Mouse (Mus musculus) cerebellum, adult 2 months (tissue): ENCODE data around the gene Mnd1. TPM values are rescaled to one million over a fixed set of nuclear protein-coding genes. Genes with fewer than 3 reads are reported as not detected.

Source experiments
- DNase-seq, 2 experiments: peaks; one replicate each; pipeline ENCODE4 v3.0.0; 2021
- H3K27ac ChIP-seq: fragments of 200-500 bp; 2 replicates; pipeline ENCODE4 v1.5.1; 2012; ENCODE audit warnings: low read length, control low read depth, inconsistent platforms; ENCODE audit not compliant: insufficient read depth
- H3K27me3 ChIP-seq: fragments of 200-500 bp; 2 replicates; pipeline ENCODE4 v1.6.1; 2012; ENCODE audit warnings: inconsistent platforms, mild to moderate bottlenecking, low read length, moderate library complexity; ENCODE audit not compliant: control insufficient read depth, insufficient read depth
- H3K4me1 ChIP-seq: fragments of 200-500 bp; 2 replicates; pipeline ENCODE4 v1.6.1; 2011; ENCODE audit warnings: low read length; ENCODE audit not compliant: control insufficient read depth, insufficient read depth
- H3K4me3 ChIP-seq: fragments of 200-500 bp; replicated peaks from 2 replicates; pipeline ENCODE3; 2011; ENCODE audit warnings: mild to moderate bottlenecking, low read depth, low read length, control low read depth; ENCODE audit not compliant: insufficient read depth
- CTCF ChIP-seq: fragments of 200-500 bp; IDR thresholded peaks from 2 replicates; pipeline ENCODE4 v1.5.1; 2011; ENCODE audit warnings: low read depth, mild to moderate bottlenecking, control low read depth, low read length, moderate library complexity, borderline replicate concordance; ENCODE audit not compliant: insufficient read depth
- POLR2A ChIP-seq: fragments of 200-500 bp; IDR thresholded peaks from 2 replicates; pipeline ENCODE4 v1.6.1; 2011; ENCODE audit warnings: low read length, control low read depth, borderline replicate concordance; ENCODE audit not compliant: insufficient read depth
- WGBS: fragments of 180-500 bp; shearing (Covaris S2); methylation state at CpG from one replicate; pipeline ENCODE4 v1.1.7; 2018; 5-methylcytosine and 5-hydroxymethylcytosine counted together
- polyA plus RNA-seq: library from polyadenylated mRNA; depleted of rRNA; stranded (reverse); fragments of >200 nt; gene quantifications from 2 replicates; pipeline ENCODE4 v1.2.3, GENCODE M21; 2012

Gene Mnd1
- polyA plus RNA-seq, 1 experiment: 1.7 TPM

- 76% methylated on average over 8 of the region's 8 CpGs for WGBS
- no peak for DNase-seq
- no peak overlapping the region for H3K27ac ChIP-seq
These were observed 13.9 kb upstream of the Mnd1 start for GRCm38 (mm10) chr3:84169393-84170005.

DNA sequence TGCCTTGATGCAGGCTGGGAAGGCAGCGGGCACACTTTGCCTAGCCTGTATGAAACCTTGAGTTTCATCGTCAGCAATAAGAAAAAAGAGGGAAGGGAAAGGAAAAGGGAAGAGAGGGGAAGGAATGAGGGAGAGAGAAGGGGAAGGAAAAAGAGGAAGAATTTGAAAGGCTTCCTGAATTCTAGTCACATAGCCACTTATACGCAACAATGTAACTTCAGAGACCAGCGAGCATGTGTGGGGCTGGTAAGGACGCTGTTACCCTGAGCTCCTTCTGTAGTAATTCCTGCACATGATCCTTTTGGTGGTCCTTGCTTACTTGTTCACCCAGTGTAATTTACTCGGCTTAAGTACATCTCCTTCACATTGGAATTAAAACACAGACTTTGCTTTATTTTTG lies 13.4 kb upstream of the Mnd1 start:
- H3K27me3 ChIP-seq: no peaks in the 10 kb centered on the region
- WGBS: 93% methylated on average over 6 of the region's 6 CpGs
- no peaks in the 10 kb centered on the region; the same call in 1 of the 2 replicates for H3K4me1 ChIP-seq
- DNase-seq: no peak
- H3K27ac ChIP-seq: no peak overlapping the region
- TF ChIP-seq POLR2A: no peak
- no peak for TF ChIP-seq CTCF
- no peak overlapping the region for H3K4me3 ChIP-seq

More at GRCm38 (mm10) chr3:84169393-84170005, 13.9 kb upstream of the Mnd1 start:
- Histone ChIP-seq H3K27me3 (no peaks in the 10 kb centered on the region), H3K4me3 (no peak overlapping the region), H3K4me1 (no peaks in the 10 kb centered on the region; the same call in 1 of the 2 replicates)
- TF ChIP-seq POLR2A (no peak), CTCF (peak; percentile 45; the same call in 1 of the 2 replicates)

DNA sequence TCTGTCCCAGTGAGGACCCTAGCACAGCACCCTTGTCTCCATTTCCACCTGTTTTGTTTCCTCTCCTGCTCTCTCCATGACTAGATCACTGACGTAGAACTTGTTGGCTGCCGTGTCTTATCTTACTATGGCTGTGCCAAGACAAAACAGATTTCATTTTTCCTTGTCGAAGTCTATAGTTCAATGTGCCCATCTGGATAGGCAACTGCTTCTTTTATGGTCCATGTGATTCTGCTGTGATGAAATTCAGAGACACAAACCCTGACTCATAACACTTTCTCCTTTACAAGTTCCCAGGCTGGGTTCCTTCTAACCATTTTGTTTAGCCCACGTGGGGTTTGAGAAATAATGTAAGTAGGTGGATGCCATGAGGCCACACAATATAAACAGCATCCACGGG lies 10.5 kb upstream of the Mnd1 start:
- TF ChIP-seq POLR2A (no peak), CTCF (no peak)
- WGBS: 74% methylated on average over 5 of the region's 5 CpGs
- Histone ChIP-seq H3K27ac (no peak overlapping the region), H3K4me3 (no peak overlapping the region), H3K27me3 (no peaks in the 10 kb centered on the region), H3K4me1 (no peaks in the 10 kb centered on the region)
- no peak for DNase-seq

GRCm38 (mm10) chr3:84165391-84165790 lies 9.8 kb upstream of the Mnd1 start:
- WGBS: 100% methylated on average over 3 of the region's 3 CpGs
- TF ChIP-seq POLR2A: no peak
- TF ChIP-seq CTCF: no peak
- no peak overlapping the region for H3K4me3 ChIP-seq
- no peak for DNase-seq
- H3K27ac ChIP-seq: no peak overlapping the region
- H3K27me3 ChIP-seq: no peaks in the 10 kb centered on the region
- no peaks in the 10 kb centered on the region for H3K4me1 ChIP-seq

GRCm38 (mm10) chr3:84157559-84158350 lies 2.2 kb upstream of the Mnd1 start:
- H3K4me1 ChIP-seq: no peaks in the 10 kb centered on the region
- no peak overlapping the region for H3K4me3 ChIP-seq
- H3K27ac ChIP-seq: no peak overlapping the region
- 71% methylated on average over 4 of the region's 4 CpGs for WGBS
- no peaks in the 10 kb centered on the region for H3K27me3 ChIP-seq
- no peak for DNase-seq
- TF ChIP-seq CTCF (no peak), POLR2A (no peak)

- no peaks in the 10 kb centered on the region for H3K4me1 ChIP-seq
- 62% methylated on average over 4 of the region's 4 CpGs for WGBS
- no peak for DNase-seq
- no peak overlapping the region for H3K27ac ChIP-seq
- TF ChIP-seq CTCF (no peak), POLR2A (no peak)
- H3K27me3 ChIP-seq: no peaks in the 10 kb centered on the region
- H3K4me3 ChIP-seq: no peak overlapping the region
These were observed 1.4 kb upstream of the Mnd1 start for GRCm38 (mm10) chr3:84157011-84157410.

GRCm38 (mm10) chr3:84156105-84156504 lies 519 bp upstream of the Mnd1 start:
- no peaks in the 10 kb centered on the region for H3K27me3 ChIP-seq
- no peak for DNase-seq
- TF ChIP-seq POLR2A (no peak), CTCF (no peak)
- H3K27ac ChIP-seq: no peak overlapping the region
- no peaks in the 10 kb centered on the region for H3K4me1 ChIP-seq
- H3K4me3 ChIP-seq: no peak overlapping the region
- 49% methylated on average over 6 of the region's 6 CpGs for WGBS

GRCm38 (mm10) chr3:84155146-84155545 lies 440 bp downstream of the Mnd1 start:
- WGBS: under 1% methylated on average over 27 of the region's 27 CpGs
- no peak overlapping the region for H3K27ac ChIP-seq
- no peaks in the 10 kb centered on the region for H3K27me3 ChIP-seq
- no peak for DNase-seq
- no peaks in the 10 kb centered on the region for H3K4me1 ChIP-seq
- H3K4me3 ChIP-seq: peak overlapping the region; percentile 60
- no peak for TF ChIP-seq POLR2A
- no peak for TF ChIP-seq CTCF
